Mouse (Mus musculus): Measurements from ENCODE around the gene Snx32.

DNA sequence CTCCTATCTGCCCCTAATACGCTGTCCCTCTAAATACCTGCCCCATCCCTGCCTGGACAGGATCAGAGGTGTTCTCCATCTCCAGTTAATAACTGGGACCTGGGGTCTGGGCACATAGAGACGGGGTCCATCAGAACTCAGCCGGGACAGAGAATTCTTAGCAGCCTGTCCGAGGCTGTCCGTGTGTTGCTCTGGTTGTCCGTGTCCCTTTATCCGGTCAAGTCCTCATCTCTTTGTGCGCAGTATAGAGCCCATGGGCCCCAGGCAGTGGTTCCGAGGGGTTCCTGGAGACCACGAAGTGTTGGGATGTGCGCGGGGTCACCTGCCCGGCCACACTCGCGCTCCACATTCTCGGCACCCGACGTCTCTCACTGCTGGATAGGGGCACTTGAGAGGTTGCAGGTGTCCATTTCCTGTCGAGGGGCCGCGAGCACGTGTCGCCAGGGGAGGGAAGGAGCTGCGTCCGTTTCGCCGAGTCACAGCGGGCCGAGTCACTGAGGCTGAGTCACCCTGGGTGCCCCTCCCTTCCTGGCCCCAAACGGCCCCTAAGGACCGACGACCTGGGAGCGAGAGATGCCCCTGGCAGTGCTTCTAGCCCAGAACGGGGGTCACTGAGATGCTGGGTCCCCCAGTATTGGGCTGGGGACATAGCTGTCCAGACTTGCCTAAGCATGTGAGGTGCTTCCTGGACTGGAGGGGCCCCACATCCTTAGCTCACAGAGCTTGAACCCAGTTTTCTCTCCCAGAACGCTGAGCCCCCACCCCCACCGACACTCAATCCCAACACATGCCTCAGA, 61.8 kb downstream of the Snx32 start:
- no peak for TF ChIP-seq CEBPB (IDR thresholded peaks at IDR 0.05; ENCODE audit: low read depth)
- TF ChIP-seq CTCF (IDR thresholded peaks at IDR 0.05; ENCODE audit: control insufficient read depth, insufficient read depth, insufficient read length): no peak
- peak; percentile 99 for TF ChIP-seq MAX (IDR thresholded peaks at IDR 0.05)
